Mouse (Mus musculus) neutrophil, adult 5-6 weeks (primary cell): Measurements from ENCODE around the gene Gdf11. TPM values are rescaled to one million over a fixed set of nuclear protein-coding genes. Genes with fewer than 3 reads are reported as not detected.
A peak's percentile ranks its signal among the peaks of the same experiment; 100 is the strongest.

ENCODE experiments used
- ATAC-seq: fragments of 151-379, 151-347 bp; 2 replicates; pipeline ENCODE4 v1.8.0; 2017; ENCODE audit warnings: mild to moderate bottlenecking, moderate TSS enrichment; ENCODE audit not compliant: insufficient number of reproducible peaks, poor library complexity, low FRiP score, severe bottlenecking; ENCODE audit errors: extremely low read depth
- total RNA-seq: library from RNA; stranded (forward); fragments of 200-1000 nt; gene quantifications from 2 replicates; pipeline ENCODE4 v1.2.3, GENCODE M21; 2017

Gdf11 gene
- total RNA-seq, 1 experiment from 2014 or later = 19.9 TPM

DNA sequence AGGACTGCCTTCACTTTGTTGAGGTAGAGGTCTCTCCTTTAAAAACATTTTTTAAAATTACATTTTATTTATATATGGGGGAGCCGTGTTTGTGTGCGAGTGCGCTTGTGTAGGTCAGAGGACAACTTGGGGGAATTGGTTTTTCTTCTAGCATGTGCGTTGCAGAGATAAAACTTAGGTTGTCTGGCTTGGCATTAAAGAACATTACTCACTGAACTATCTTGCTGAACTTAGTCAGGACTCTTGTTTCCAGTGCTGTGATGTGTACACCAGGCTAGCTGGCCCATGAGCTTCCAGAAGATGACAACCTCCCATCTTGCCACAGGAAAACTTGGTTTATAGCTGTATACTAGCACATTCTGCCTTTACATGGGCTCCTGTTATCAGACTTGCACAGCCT lies 44.9 kb downstream of the Gdf11 start:
- ATAC-seq = no peak

DNA sequence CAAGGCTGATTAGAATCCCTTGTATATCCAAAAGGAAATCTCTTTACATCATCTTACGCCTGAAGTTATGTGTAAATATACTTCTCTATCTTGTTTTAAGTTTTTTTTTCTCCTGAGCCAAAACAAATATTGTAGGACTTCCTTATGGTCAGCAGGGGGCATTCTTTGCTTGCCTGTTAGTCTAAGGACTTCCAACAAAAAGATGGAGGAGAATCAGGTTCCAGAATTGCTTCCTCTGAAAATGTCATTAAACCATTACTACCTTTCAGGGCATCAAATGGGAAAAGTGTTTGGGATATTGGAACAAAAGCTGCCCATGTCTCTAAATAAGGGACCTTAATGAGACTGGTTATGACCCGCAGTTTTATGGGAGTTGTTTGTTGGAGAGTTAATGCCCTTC lies 46.0 kb downstream of the Gdf11 start:
- ATAC-seq = 0 out of 2 replicates have a peak, but pooled peaks have one; percentile 41

GRCm38 (mm10) chr10:128843260-128843659 lies 48.3 kb downstream of the Gdf11 start:
- no peak for ATAC-seq

- ATAC-seq = no peak
These were observed 50.9 kb downstream of the Gdf11 start for GRCm38 (mm10) chr10:128840612-128841011.

- ATAC-seq = no peak
These were observed 52.1 kb downstream of the Gdf11 start for GRCm38 (mm10) chr10:128839434-128839833.

DNA sequence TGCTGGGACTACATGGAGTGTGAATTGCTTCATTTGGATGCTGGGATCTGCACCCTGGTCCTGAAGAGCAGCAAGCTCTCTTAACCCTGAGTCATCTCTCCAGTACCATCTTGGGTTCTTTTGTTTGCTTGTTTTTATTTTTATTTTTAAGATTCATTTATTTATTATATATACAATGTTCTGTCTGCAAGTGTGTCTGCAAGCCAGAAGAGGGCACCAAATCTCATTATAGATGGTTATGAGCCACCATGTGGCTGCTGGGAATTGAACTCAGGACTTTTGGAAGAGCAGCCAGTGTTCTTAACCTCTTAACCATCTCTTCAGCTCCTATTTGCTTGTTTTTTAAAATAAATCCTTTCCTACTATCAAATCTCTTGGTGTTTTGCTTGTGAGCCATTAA lies 54.1 kb downstream of the Gdf11 start:
- no peak for ATAC-seq

Other genes with a start within 250 kb of the Gdf11 start
- 0.35 TPM in 1 of 2 replicates, not detected in the other for gene Ikzf4, start 245.7 kb downstream of the Gdf11 start, total RNA-seq
- gene Suox, start 217.6 kb downstream of the Gdf11 start, total RNA-seq = 4.3 and 6.2 TPM in 2 replicates
- 129 and 132 TPM in 2 replicates for gene Rab5b, start 195.5 kb downstream of the Gdf11 start, total RNA-seq
- not detected in 2 replicates for gene Pmel, start 187.5 kb downstream of the Gdf11 start, total RNA-seq
- 38.6 and 40.6 TPM in 2 replicates for gene Cdk2, start 186.7 kb downstream of the Gdf11 start, total RNA-seq
- 264 and 290 TPM in 2 replicates for gene Dgka, start 146.9 kb downstream of the Gdf11 start, total RNA-seq
- gene Pym1, start 143.8 kb downstream of the Gdf11 start, total RNA-seq = 56.3 and 57.8 TPM in 2 replicates
- 4.2 and 4.4 TPM in 2 replicates for gene Mmp19, start 100.8 kb downstream of the Gdf11 start, total RNA-seq
- 77.7 and 87.9 TPM in 2 replicates for gene Dnajc14, start 87.7 kb downstream of the Gdf11 start, total RNA-seq
- gene Tmem198b, start 87.3 kb downstream of the Gdf11 start, total RNA-seq = 7.9 and 8.0 TPM in 2 replicates
- gene Sarnp, start 74.4 kb downstream of the Gdf11 start, total RNA-seq = 77.9 and 106 TPM in 2 replicates
- 20.0 TPM in 2 replicates for gene Ormdl2, start 70.1 kb downstream of the Gdf11 start, total RNA-seq
- gene Cd63, start 9.3 kb upstream of the Gdf11 start, total RNA-seq = 22.8 and 30.5 TPM in 2 replicates
- gene Rdh5, start 31.2 kb upstream of the Gdf11 start, total RNA-seq = 7.4 and 9.5 TPM in 2 replicates
- 58.3 and 85.6 TPM in 2 replicates for gene Bloc1s1, start 32.3 kb upstream of the Gdf11 start, total RNA-seq
- 0.25 and 0.35 TPM in 2 replicates for gene Itga7, start 42.1 kb upstream of the Gdf11 start, total RNA-seq
- gene Mettl7b, start 69.3 kb upstream of the Gdf11 start, total RNA-seq = not detected in 2 replicates
- gene Olfr9, start 97.7 kb upstream of the Gdf11 start, total RNA-seq = 0.12 TPM in 1 of 2 replicates, not detected in the other
- not detected in 2 replicates for gene Olfr763, start 119.1 kb upstream of the Gdf11 start, total RNA-seq
- gene Olfr764-ps1, start 148.2 kb upstream of the Gdf11 start, total RNA-seq = not detected in 2 replicates
- not detected in 2 replicates for gene Olfr765, start 158.3 kb upstream of the Gdf11 start, total RNA-seq
- not detected in 2 replicates for gene Olfr766-ps1, start 177.3 kb upstream of the Gdf11 start, total RNA-seq
- 0.12 TPM in 1 of 2 replicates, not detected in the other for gene Olfr767, start 191.2 kb upstream of the Gdf11 start, total RNA-seq
- not detected in 2 replicates for gene Olfr768, start 207.7 kb upstream of the Gdf11 start, total RNA-seq
- gene Olfr769, start 226.1 kb upstream of the Gdf11 start, total RNA-seq = not detected in 2 replicates
- gene Olfr770, start 247.3 kb upstream of the Gdf11 start, total RNA-seq = not detected in 2 replicates